Mouse (Mus musculus): ENCODE data around the gene Ppp1r3e.

GRCm38 (mm10) chr14:54856703-54857102, 20.6 kb downstream of the Ppp1r3e start:
- TF ChIP-seq TCF12 (IDR thresholded peaks at IDR 0.05; ENCODE audit: low read depth, low read length) (no peak), TBP (conservative IDR thresholded peaks at IDR 0.05; ENCODE audit: low read depth, low read length) (no peak), CTCF (conservative IDR thresholded peaks at IDR 0.05 in 1 of 2, IDR thresholded peaks at IDR 0.05 in 1 of 2; ENCODE audit: low read depth in 2 of 2, low read length in 2 of 2) (no peak), E2F4 (IDR thresholded peaks at IDR 0.05; ENCODE audit: insufficient replicate concordance, low read depth, low read length) (no peak), ZNF384 (IDR thresholded peaks at IDR 0.05; ENCODE audit: low read depth, low read length) (no peak), MAFK (IDR thresholded peaks at IDR 0.05; ENCODE audit: insufficient replicate concordance, low read length) (no peak), HCFC1 (IDR thresholded peaks at IDR 0.05; ENCODE audit: low read depth, low read length) (no peak), MXI1 (IDR thresholded peaks at IDR 0.05; ENCODE audit: low read depth, low read length) (no peak), POLR2AphosphoS2 (IDR thresholded peaks at IDR 0.05; ENCODE audit: low read depth, low read length) (no peak), CHD2 (IDR thresholded peaks at IDR 0.05; ENCODE audit: low read length) (no peak), PAX5 (IDR thresholded peaks at IDR 0.05; ENCODE audit: low read length) (no peak), POLR2A (IDR thresholded peaks at IDR 0.05; ENCODE audit: low read depth, low read length) (no peak), USF2 (conservative IDR thresholded peaks at IDR 0.05; ENCODE audit: low read depth, low read length) (no peak), EP300 (IDR thresholded peaks at IDR 0.05; ENCODE audit: low read length) (no peak)
